Mouse (Mus musculus) frontal cortex, postnatal 25 days (tissue): ENCODE data around the gene Ripor3.

Source experiments
- DNase-seq, 2 experiments: peaks; one replicate each; pipeline ENCODE4 v3.0.0; 2022; ENCODE audit warnings: low spot score in 2 of 2

The Ripor3 gene

GRCm38 (mm10) chr2:167987640-167988039, 22.8 kb downstream of the Ripor3 start:
- DNase-seq: no peak

- no peak for DNase-seq
Observed at GRCm38 (mm10) chr2:167986762-167987161, 23.7 kb downstream of the Ripor3 start.

- no peak for DNase-seq
Observed at GRCm38 (mm10) chr2:167984946-167985345, 25.5 kb downstream of the Ripor3 start.

GRCm38 (mm10) chr2:167984371-167984770, 26.0 kb downstream of the Ripor3 start:
- no peak for DNase-seq

GRCm38 (mm10) chr2:167982646-167983045, 27.8 kb downstream of the Ripor3 start:
- no peak for DNase-seq

DNA sequence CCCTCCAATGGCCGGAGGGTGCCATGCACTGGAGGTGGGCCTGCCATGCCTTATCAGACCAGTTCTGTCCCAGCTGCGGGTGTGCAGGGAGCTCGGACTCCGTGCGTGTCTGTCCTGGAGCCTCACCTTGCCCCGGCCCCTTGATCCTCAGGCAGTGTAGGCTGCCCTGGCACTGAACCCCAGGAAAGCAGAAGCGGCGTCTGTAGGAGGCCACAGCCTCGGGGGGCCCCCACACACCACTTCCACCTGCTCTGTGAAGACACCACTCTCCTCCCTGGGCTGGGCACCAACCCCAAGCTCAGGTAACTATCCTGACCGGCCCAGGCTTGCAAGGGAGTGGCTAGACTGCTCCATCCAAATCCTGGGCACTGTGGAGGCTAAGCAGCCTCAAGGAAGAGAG, 30.0 kb downstream of the Ripor3 start:
- no peak for DNase-seq

DNA sequence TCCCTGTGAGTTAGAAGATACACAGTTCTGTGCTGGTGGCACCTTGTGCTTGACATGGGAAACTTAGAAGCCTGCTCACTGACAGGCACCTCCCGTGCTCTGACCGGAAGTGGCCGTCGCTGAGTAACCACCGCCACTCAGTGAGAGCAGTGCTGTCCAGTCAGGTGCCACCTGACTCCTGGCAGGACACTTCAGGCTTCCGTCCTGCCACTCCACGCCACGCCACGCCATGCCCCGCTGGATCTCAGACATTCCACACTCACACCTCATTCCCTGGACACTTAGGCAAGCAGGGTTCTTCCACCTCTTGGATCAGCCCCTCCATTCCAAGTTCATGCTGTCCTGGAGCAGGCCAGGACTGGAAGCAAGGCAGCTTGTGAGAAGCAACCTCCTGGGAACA, 32.1 kb downstream of the Ripor3 start:
- DNase-seq: no peak

DNA sequence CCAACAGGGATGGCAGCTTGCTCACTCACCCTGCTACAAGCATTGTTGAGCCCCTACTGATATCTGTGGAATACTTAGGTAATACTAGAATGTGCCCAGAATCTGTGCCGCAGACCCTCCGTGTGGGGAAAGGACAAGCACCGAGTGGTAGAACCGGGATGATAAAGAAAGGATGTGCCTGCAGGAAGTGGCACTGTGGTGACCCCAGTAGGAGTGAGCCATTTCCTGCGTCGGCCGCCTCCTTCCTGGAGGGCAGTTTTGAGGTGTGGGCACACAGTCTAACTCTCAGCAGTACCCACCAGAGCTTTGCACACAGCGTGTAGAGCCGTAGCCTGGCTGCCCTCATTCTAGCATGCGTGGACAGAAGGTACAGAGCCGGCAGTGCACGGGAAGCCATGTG, 34.7 kb downstream of the Ripor3 start:
- DNase-seq: no peak

GRCm38 (mm10) chr2:167972809-167973208, 37.6 kb downstream of the Ripor3 start:
- no peak for DNase-seq

DNA sequence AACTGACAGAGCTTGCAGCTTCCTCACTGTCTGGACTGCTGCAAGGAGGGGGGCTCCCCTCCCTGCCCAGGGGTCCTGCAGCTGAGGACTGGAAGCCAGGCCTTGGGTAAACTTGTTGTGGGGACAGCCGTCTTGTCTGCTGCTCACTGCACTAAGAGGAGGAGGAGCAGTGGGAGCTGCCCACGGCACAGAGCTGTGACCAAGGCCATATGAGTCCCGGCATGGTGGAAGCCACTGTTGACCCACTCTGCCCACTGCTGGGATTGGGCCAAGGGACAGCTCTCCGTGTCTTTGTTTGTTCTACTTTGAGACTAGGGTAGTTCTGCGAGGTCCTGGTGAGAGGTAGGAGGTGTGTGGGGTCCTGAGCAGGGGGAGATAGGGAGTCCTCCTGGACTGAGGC, 38.3 kb downstream of the Ripor3 start:
- DNase-seq: no peak

- DNase-seq: no peak
Observed at GRCm38 (mm10) chr2:167969851-167970541, 40.4 kb downstream of the Ripor3 start.

DNA sequence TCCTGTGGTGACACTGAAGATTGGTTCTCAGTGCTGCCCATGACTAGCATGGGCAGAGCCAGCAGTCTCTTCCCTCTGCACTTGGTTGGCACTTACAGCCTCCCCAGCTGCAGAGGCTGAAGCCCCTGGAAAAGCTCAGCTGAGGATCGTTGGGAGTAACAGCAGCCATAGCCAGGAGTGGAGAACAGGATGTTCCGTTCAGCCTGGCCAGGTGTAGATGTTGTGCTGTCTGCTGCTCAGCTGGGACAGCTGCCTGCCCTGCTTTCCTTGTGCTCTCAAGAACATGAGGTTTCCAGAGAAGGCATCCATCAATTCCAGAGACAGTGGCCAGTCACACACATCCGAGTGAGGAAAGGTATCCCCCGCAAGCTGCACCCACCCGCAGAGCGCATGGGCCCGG, 41.9 kb downstream of the Ripor3 start:
- no peak for DNase-seq

- no peak for DNase-seq
Observed at GRCm38 (mm10) chr2:167965911-167966310, 44.5 kb downstream of the Ripor3 start.

- no peak for DNase-seq
Observed at GRCm38 (mm10) chr2:167964320-167964719, 46.1 kb downstream of the Ripor3 start.

DNA sequence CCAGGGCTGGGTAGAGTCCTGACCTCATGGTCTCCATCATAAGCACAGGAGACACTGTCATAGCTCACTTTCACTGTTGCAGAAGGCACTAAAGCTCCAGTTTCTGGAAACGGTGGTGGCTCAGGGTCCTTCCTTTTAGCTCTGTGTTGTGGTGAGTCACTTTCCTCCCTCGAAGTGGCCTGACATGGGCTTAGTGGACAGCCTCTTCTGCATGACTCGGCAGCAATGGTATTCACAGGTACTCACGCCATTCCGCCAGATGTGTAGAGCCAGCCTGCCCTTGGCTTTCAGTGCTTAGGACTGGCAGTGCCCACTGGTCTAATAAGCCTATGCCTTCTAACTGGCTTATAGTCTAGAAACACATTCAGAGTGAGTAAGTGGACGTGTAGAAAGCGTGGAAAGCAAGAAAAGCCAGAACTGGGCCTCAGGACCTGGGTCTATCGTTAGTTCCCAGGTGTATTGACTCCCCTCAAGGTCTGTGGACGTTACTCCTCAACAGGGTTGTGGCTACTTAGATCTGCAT, 46.6 kb downstream of the Ripor3 start:
- no peak for DNase-seq

DNA sequence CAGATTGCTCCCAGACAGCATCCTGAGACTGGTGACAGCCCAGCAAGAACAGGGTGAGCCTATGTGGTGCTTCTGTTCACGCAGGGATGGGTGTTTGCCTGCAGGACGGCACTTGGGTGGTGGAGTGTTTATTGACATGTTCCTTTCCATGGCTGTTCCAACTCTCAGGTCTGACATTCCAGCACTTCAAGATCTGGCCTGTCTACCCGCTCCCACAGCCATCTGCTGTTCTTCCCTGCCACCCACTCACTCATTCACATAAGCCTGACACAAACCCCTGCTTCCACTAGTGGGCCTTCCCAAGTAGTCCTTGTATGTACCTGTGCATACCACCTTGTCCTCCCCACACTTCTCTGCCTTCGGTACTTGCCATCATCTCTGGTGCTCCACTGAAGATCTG, 47.2 kb downstream of the Ripor3 start:
- DNase-seq: no peak

- no peak for DNase-seq
Observed at GRCm38 (mm10) chr2:167962347-167962746, 48.1 kb downstream of the Ripor3 start.

DNA sequence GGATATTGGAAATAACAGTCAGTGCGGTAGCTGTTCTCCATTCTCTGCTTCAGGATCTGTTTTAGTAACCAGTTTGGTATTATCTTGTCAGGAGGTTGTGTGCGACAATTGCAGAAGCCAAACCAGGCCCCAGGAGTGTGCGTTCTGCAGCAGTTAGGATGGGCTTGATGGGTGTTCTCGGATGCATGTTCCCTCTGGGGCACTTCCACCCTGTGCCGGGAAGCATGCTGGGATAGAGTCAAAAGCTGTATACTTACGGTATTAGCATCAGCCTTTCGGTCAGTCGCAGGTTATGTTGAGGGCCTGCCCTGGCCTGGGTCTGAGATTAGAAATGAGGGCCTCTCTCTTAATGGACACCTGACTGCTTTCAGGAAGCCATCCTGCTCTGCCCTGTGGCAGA, 49.8 kb downstream of the Ripor3 start:
- no peak for DNase-seq

DNA sequence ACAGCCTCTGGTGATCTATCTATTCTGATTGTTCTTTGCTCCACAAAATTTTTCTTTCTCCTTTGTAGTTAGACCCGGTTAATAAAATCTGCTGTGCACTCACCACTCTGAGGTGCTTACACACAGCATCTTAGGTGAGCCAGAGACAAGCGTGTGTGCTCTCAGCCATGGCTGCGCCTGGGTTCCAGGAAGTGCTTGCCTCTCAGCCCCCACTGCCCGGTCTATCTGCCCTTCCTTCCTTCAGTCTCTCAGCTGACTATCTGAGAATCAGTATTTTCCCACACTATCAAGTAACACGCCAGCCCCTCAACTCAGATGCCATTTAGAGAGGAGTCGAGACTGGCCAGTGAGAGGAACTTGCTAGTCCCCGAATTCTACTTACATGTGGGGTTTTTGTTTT, 50.4 kb downstream of the Ripor3 start:
- DNase-seq: no peak

DNA sequence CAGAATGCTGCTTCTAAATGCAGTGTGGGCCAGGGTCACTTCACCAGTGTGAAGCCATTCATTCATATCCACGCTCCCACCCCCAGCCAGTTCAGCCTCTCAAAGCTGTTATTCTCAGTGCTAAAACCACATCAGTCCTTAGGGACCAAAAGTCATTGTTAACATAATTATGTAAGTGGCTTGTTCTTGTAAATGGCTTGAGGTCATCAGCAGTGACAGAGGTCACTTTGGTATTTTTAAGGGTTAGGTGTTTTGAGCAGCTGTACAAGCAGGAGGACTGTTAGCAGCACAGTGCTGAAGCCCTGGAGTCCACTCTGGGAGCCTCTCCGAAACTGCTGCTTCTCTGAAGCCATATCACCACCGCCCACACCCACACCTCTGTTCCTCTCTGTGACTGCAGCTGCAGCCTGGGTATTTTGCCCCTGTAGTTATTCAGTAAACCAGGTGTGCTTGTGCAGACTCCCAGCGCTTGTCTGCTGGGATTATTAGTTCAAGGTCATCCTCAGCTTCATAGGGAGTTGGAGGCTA, 51.0 kb downstream of the Ripor3 start:
- DNase-seq: no peak

DNA sequence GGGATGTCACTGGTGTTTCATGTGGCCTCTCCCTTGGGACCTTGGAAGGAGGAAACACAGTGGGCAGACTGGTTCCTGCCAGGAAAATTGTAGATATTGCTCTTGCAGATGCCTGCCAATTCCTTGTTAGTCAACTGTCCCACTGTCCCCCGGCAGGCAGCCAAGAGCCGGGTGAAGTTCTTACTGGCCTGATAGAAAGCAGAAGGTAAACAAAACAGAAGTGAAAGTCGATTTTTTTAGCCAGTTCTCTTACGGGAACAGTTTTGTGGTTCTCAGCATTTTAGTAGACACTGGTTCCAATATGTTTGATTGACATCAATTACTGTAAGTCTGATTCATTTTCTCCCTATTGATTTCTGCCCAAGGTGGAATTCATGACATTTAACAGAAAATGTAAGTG, 51.6 kb downstream of the Ripor3 start:
- DNase-seq: no peak

DNA sequence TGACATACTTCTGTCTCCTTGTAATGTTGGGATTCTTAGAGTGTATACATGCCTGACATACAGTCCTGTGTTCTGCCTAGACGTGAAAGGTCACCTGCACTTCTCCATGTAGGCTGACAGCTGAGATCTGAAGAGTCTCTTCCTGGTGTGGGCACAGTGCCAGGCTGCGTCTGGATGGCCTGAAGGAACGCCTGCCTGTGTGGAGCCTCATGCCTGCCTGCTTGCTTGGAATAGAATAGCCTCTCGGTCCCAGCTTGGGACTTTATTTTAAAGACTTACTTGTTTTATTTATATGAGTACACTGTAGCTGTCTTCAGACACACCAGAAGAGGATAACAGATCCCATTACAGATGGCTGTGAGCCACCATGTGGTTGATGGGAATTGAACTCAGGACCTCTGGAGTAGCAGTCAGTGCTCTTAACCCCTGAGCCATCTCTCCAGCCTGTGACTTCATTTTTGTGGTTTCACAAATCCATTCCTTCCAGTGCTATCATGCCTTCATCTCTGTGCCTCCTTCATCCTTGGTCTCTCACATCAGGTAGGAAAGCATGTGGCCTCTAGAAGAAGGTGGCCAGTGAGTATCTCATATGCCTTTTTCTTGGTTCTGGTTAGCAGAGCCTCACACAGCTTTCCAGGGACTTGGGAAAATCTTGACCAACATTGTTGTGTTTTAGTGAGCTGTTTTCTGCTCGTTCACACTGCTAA, 52.2 kb downstream of the Ripor3 start:
- DNase-seq: no peak

GRCm38 (mm10) chr2:167957539-167957938, 52.9 kb downstream of the Ripor3 start:
- DNase-seq: no peak
